Mouse (Mus musculus) urinary bladder, adult 2 months (tissue): ENCODE measurements around the gene Nxph4. TPM values are rescaled to one million over a fixed set of nuclear protein-coding genes. Genes with fewer than 3 reads are reported as not detected.

Experiments used
- DNase-seq: peaks from one replicate; pipeline ENCODE4 v3.0.0; 2022; ENCODE audit warnings: low spot score
- polyA plus RNA-seq: library from polyadenylated mRNA; depleted of rRNA; stranded (reverse); fragments of >200 nt; gene quantifications from 2 replicates; pipeline ENCODE4 v1.2.3, GENCODE M21; 2012; rRNA removed

The Nxph4 gene
- polyA plus RNA-seq, 1 experiment, result 0.07 TPM

- DNase-seq, result no peak
Measured at GRCm38 (mm10) chr10:127488856-127489255, 45.5 kb downstream of the Nxph4 start.

- DNase-seq, result no peak
Measured at GRCm38 (mm10) chr10:127485235-127485634, 49.1 kb downstream of the Nxph4 start.

- DNase-seq, result no peak
Measured at GRCm38 (mm10) chr10:127480833-127481813, 53.2 kb downstream of the Nxph4 start.

GRCm38 (mm10) chr10:127479131-127479530, 55.2 kb downstream of the Nxph4 start:
- DNase-seq, result no peak

GRCm38 (mm10) chr10:127477301-127477700, 57.1 kb downstream of the Nxph4 start:
- DNase-seq, result no peak

- no peak for DNase-seq
Measured at GRCm38 (mm10) chr10:127476541-127476940, 57.8 kb downstream of the Nxph4 start.

Other genes starting within 250 kb of the Nxph4 start
- 19.8 and 42.1 TPM in 2 replicates for gene Mbd6, start 245.5 kb downstream of the Nxph4 start, polyA plus RNA-seq
- gene Mars, start 222.8 kb downstream of the Nxph4 start, polyA plus RNA-seq, result 44.7 and 47.7 TPM in 2 replicates
- 6.7 and 8.4 TPM in 2 replicates for gene Arhgap9, start 212.6 kb downstream of the Nxph4 start, polyA plus RNA-seq
- 29.0 and 34.1 TPM in 2 replicates for gene Gli1, start 192.6 kb downstream of the Nxph4 start, polyA plus RNA-seq
- not detected in 2 replicates for gene Inhbe, start 180.1 kb downstream of the Nxph4 start, polyA plus RNA-seq
- not detected in 2 replicates for gene Inhbc, start 164.1 kb downstream of the Nxph4 start, polyA plus RNA-seq
- gene R3hdm2, start 154.2 kb downstream of the Nxph4 start, polyA plus RNA-seq, result 19.3 and 41.9 TPM in 2 replicates
- 2.3 and 4.3 TPM in 2 replicates for gene Stac3, start 32.9 kb downstream of the Nxph4 start, polyA plus RNA-seq
- gene Ndufa4l2, start 19.6 kb downstream of the Nxph4 start, polyA plus RNA-seq, result 21.2 and 32.1 TPM in 2 replicates
- 58.7 and 63.9 TPM in 2 replicates for gene Shmt2, start 12.1 kb downstream of the Nxph4 start, polyA plus RNA-seq
- gene Lrp1, start 86.6 kb upstream of the Nxph4 start, polyA plus RNA-seq, result 242 and 366 TPM in 2 replicates
- gene Stat6, start 108.4 kb upstream of the Nxph4 start, polyA plus RNA-seq, result 78.1 and 88.7 TPM in 2 replicates
- gene Nemp1, start 132.3 kb upstream of the Nxph4 start, polyA plus RNA-seq, result 8.3 and 9.1 TPM in 2 replicates
- 27.5 and 29.1 TPM in 2 replicates for gene Nab2, start 134.0 kb upstream of the Nxph4 start, polyA plus RNA-seq
- 0.22 and 0.39 TPM in 2 replicates for gene Myo1a, start 170.6 kb upstream of the Nxph4 start, polyA plus RNA-seq
- gene Tac2, start 189.9 kb upstream of the Nxph4 start, polyA plus RNA-seq, result not detected in 2 replicates
- gene Zbtb39, start 205.0 kb upstream of the Nxph4 start, polyA plus RNA-seq, result 6.1 and 7.6 TPM in 2 replicates
- 1.2 and 1.8 TPM in 2 replicates for gene Gpr182, start 217.2 kb upstream of the Nxph4 start, polyA plus RNA-seq
- 0.03 and 0.09 TPM in 2 replicates for gene Rdh1, start 225.2 kb upstream of the Nxph4 start, polyA plus RNA-seq
- 0.11 TPM in 1 of 2 replicates, not detected in the other for gene Rdh16f1, start 225.2 kb upstream of the Nxph4 start, polyA plus RNA-seq
- gene Rdh9, start 241.8 kb upstream of the Nxph4 start, polyA plus RNA-seq, result 0.29 and 0.46 TPM in 2 replicates